Mouse (Mus musculus) erythroid progenitor cell, adult 5-6 weeks (primary cell): Measurements from ENCODE around the gene Tbc1d9b. TPM values are rescaled to one million over a fixed set of nuclear protein-coding genes. Genes with fewer than 3 reads are reported as not detected.

Experiments used
- ATAC-seq: replicated peaks from 2 replicates; pipeline ENCODE4 v1.8.0; 2016; ENCODE audit warnings: moderate number of reproducible peaks, mild to moderate bottlenecking, moderate TSS enrichment, inconsistent platforms; ENCODE audit not compliant: poor library complexity, low FRiP score, severe bottlenecking
- total RNA-seq, 2 experiments: library from RNA; stranded (forward) in 1 of 2; stranded (reverse) in 1 of 2; fragments of 150-400 nt in 1 of 2; fragments of 186-747, 209-891 nt in 1 of 2; gene quantifications; 2 replicates each; pipeline versions ENCODE4 v1.2.3 to v1.2.4; 2015 to 2017; ENCODE audit warnings: low replicate concordance in 2 of 2

The Tbc1d9b gene
- total RNA-seq, 2 experiments from 2014 or later = 6.2 to 16.3 TPM

DNA sequence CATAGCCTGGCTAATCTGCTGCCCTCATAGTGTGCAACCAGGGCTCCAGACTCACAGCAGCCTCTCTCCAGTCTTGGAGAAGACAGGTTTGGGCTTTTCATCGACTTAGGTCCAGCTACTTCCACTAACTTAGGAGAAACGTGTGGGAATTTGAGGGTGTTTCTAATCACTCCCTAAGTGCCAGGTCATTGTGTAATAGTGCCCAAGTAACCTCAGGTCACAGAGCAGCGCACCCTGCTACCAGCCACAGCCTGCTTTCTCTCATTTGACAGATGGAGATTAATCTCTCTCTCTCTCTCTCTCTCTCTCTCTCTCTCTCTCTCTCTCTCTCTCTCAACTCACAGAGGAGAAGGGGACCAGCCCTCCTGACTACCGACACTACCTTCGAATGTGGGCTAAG lies 37.2 kb downstream of the Tbc1d9b start:
- ATAC-seq = no peak

DNA sequence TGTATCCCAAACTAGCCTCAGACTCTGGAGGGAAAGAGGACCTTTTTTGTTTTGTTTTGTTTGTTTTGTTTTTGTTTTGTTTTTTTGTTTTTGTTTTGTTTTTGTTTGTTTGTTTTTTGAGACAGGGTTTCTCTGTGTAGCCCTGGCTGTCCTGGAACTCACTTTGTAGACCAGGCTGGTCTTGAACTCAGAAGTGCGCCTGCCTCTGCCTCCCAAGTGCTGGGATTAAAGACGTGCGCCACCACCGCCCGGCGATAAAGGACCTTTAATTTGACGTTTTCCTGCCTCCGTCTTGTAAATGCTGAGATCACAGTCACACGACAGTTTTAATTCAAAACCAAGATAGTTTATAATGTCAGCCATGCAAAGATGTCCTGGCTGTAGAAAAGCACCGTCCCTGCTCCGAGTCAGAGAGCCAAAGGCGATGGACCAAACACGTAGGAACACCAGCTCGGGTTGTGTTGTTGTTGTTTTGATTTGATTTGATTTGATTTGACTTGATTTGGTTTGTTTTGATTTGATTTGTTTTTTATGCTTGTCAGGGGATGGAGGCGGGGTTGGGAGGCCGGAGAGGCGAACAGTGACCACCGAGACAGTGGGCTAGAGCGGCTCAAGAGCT lies 43.0 kb downstream of the Tbc1d9b start, which contains the start of gene Mrnip:
Gene Mrnip (plus strand): TSS at position 334 of the 619 bp plus-strand sequence.
- ATAC-seq = peak; percentile 4; the same call in 1 of the 2 replicates

DNA sequence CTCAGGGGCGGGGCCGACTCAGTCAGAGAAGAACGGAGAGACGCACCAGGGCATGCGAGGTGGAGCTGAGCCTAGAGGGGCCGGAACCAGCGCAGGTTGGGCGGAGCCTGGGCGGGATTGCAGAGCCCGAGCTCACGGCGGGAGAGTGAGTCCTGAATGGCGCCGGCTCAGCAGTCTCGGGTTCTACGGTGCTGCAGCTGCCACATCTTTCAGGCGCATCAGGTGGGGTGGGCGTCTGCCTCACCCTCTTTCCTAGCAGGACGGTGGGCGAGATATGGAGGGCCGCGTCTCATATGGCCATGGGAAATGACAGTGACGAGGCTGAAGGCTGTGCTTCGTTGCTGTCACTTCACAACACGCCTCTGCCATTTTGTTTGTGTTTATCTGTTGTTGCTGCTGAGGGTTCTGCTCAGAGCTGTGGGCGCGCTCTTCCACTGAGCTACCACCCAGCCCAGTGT lies 43.6 kb downstream of the Tbc1d9b start:
- ATAC-seq = peak; percentile 99

GRCm38 (mm10) chr11:50176351-50176750 lies 45.2 kb downstream of the Tbc1d9b start:
- no peak for ATAC-seq

DNA sequence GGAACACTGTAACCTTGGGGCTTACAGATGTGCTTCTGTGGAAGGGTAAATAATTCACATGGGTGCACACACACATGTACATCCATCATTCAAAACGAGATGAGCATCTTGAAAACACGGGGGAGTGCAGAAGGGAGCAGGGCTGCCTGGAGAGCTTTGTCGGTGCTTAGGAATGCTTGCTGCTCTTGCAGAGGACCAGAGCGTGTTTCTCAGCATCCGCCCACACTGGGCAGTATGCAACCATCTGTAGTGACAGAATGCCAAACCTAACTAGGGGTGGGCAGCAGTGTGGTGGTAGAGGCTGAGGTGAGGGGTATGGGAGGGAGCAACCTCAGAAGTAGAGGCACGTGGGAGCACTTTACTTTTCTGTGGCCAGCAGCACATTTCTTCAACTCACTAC lies 45.9 kb downstream of the Tbc1d9b start:
- no peak for ATAC-seq

- no peak for ATAC-seq
Observed at GRCm38 (mm10) chr11:50178532-50179488, 47.6 kb downstream of the Tbc1d9b start.

DNA sequence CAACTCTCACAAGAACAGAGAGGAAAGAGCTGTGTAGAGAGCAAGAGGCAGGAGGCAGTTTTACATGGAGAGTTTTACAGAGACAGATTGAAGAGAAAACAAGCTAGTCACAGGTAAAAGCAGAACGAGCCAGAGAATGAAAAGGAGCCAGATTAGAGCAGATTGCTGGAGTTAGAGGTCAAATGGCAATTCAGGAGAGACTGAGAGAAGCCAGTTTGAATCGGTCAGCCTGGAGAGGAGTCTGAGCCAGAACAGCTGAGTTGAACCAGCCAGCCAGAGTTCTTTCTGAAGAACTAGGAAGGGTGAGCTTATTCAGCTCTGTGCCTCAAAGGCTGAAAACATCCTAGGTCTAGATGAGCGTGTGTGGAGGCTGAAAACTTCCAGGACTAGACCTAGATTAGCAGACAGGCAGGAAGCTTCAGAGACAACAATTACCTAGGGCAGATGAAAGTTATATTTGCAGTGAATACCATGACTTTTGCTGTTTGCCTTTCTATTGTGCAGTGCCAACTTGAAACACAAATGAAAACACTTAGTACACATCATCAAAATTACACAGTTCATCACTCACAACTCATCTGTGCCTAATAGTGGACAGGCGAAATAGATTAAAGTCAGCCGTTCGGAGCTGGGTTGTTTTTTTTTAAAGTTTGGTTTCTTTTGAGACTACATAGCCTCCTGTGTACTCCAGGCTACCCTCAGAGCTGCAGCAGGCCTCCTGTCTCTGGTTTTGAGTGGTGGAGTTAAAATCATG lies 49.5 kb downstream of the Tbc1d9b start:
- no peak for ATAC-seq

GRCm38 (mm10) chr11:50182702-50183101 lies 51.5 kb downstream of the Tbc1d9b start:
- ATAC-seq = no peak

- ATAC-seq = no peak
Observed at GRCm38 (mm10) chr11:50184788-50185187, 53.6 kb downstream of the Tbc1d9b start.

- ATAC-seq = no peak
Observed at GRCm38 (mm10) chr11:50188682-50189081, 57.5 kb downstream of the Tbc1d9b start.

DNA sequence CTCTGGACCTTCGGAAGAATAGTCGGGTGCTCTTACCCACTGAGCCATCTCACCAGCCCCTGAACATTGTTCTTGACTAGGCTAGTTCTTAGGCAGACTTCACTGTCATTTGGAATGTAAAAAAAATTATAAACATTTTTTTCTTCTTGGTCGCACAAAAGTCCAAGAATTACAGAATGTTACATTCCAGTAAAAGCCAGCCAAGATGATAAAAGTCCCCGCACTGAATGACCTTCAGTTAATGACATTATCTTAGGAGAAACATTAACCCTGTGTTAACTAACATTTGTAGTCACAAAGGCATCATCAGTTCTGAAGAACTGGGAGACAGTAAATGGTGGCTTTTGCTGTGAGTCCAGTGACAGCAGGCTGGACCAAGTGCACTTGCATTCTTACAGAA lies 59.2 kb downstream of the Tbc1d9b start:
- ATAC-seq = no peak

DNA sequence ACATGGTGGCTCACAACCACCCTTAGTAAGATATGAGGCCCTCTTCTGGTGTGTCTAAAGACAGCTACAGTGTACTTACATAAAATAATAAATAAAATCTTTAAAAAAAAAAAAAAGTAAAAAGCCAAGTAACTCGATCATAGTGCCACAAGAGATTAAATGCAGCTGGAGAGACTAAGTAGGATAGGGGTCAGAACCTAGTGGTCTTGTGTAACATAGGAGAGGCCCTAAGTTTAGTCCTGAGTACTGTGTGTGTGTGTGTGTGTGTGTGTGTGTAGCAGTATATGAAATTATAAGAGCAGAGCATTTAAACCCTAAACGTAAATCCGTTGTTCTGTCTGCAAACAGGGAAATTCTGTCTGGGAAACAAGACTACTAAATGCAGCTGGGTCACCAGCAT lies 61.1 kb downstream of the Tbc1d9b start:
- ATAC-seq = no peak

- no peak for ATAC-seq
Observed at GRCm38 (mm10) chr11:50194070-50194469, 62.9 kb downstream of the Tbc1d9b start.

- no peak for ATAC-seq
Observed at GRCm38 (mm10) chr11:50194793-50195192, 63.6 kb downstream of the Tbc1d9b start.

GRCm38 (mm10) chr11:50197500-50197899 lies 66.3 kb downstream of the Tbc1d9b start:
- ATAC-seq = no peak

GRCm38 (mm10) chr11:50198219-50198846 lies 67.1 kb downstream of the Tbc1d9b start:
- ATAC-seq = no peak

- ATAC-seq = no peak
Observed at GRCm38 (mm10) chr11:50198916-50199315, 67.7 kb downstream of the Tbc1d9b start.

DNA sequence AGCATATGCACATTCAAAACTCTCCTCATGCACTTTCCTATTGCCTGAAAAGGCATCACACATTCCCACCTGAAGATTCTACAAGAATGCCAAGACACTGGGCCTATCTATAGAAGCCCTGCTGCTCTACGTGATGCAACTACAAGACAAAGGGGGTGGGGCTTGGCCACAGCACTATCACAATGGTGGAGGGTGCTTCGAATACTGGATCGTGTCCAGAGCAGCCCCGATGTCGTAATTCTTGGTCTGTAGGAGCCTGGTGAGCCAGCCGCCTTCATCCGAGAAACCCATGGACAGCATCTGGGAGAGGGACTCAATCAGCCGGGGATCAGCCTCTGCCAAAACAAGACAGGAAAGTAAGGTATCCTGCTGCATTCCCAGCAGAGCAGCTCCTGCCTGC lies 69.4 kb downstream of the Tbc1d9b start:
- ATAC-seq = no peak

- no peak for ATAC-seq
Observed at GRCm38 (mm10) chr11:50201590-50201989, 70.4 kb downstream of the Tbc1d9b start.
